Mouse (Mus musculus): ENCODE results near the gene Ugt2b35. TPM values are rescaled to one million over a fixed set of nuclear protein-coding genes. Genes with fewer than 3 reads are reported as not detected.

Gene Ugt2b35
- not detected in 2 replicates for polyA plus RNA-seq (2012; rRNA removed)

DNA sequence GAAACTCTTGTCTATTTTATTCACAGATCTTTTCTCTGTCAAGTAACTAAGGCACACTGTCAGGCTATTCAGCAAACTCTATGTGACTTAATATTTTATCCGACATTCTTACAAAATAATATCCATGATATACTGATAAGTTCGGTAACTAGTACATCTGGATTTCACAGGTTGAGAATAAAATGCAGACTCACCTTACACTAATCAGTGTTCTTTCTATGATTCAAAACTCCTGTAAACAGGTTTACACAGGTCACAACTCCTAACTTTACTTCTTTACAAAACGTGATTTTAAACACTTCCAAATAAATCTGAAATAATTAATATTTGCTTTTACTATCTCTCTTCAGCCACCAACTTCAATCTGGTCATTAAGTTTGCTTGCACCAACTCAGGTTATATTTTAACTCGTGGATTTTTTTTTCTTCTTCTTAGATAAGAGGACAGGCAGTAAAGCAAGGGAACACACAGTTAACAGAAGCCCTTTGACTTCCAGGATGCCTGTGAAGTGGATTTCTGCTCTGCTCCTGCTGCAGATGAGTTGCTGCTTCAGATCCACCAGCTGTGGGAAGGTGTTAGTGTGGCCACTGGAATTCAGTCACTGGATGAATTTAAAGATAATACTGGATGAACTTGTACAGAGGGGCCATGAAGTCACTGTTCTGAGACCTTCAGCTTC lies at the start of gene Ugt2b35:
Gene Ugt2b35 (plus strand): TSS at position 466 of the 679 bp plus-strand sequence.

Other genes with a start within 250 kb of the Ugt2b35 start
- gene Ythdc1, start 196.6 kb upstream of the Ugt2b35 start, polyA plus RNA-seq (2012; rRNA removed): 79.0 and 83.5 TPM in 2 replicates
- gene Ugt2b34, start 93.9 kb upstream of the Ugt2b35 start, polyA plus RNA-seq (2012; rRNA removed): not detected in 2 replicates
- gene Ugt2b1, start 74.3 kb upstream of the Ugt2b35 start, polyA plus RNA-seq (2012; rRNA removed): not detected in 2 replicates
- gene Ugt2b36, start 91.7 kb downstream of the Ugt2b35 start, polyA plus RNA-seq (2012; rRNA removed): not detected in 2 replicates
- gene Ugt2b5, start 139.5 kb downstream of the Ugt2b35 start, polyA plus RNA-seq (2012; rRNA removed): 0.04 TPM in 1 of 2 replicates, not detected in the other